ENCODE assay signal across 12 mouse cellular contexts in the genomic region with DNA sequence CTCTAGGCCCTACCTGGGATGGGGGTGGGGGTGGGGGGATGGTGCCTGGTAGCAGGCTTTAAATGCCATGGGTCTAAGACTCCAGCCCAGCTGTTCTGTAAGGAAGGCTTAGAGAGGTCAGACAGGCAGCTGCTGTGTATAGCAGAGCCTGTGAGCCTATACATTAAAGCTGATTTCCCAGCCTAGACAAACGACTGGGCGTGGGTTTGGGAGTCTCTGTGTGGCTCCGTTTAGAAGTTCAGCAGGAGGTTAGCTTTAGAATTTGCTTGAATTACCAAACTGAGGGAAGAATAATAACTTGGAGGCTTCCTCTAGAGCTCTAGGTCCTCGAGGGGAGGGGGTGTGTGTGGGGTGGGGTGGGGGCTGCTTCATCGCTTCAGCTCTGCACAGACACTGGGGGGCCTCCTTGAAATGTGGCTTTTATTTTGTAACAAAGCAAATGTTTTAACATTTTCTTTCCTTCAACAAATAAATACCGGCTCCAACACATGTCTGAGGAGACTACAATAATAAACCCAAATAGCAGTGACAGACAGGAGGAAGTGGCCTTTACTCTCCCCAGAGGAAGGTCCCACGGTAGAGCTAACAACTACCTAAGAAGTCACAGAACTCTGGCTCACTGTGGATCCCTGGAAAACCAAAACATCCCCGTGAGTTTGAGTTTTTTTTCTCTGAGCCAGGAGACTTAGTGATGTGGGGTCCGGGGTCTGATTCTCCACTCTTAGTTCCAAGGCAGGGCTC. TPM values are rescaled to one million over a fixed set of nuclear protein-coding genes. Genes with fewer than 3 reads are reported as not detected.
DNase-seq lines count a peak whose midpoint lies in the region; ATAC-seq and TF ChIP-seq lines count a peak whose summit lies in the region.
"Had no signal": no experiment of that assay in that cellular context is flagged by ENCODE, and none has a peak within 500 bp of the region (broad histone marks: within the 10 kb centered on the region; RNA-seq: fewer than 3 reads in every experiment).

No protein-coding gene starts in this region.

- H3K4me3 ChIP-seq in kidney, embryonic 14.5 days (ENCODE audit: low read length), result no peak overlapping the region
- H3K4me3 ChIP-seq in ES-E14 (ENCODE audit: insufficient read depth in 1 of 2, low read depth in 1 of 2, low read length in 2 of 2, poor library complexity in 1 of 2, severe bottlenecking in 1 of 2), result peak overlapping the region in 1 of 2 experiments; percentile 32; a peak in 1 of 4 replicates
- no peak overlapping the region for H3K4me3 ChIP-seq in limb, embryonic 13.5 days

- no peak overlapping the region for H3K4me2 ChIP-seq in kidney, embryonic 14.5 days (replicated peaks; ENCODE audit: low read depth, low read length)
- H3K4me2 ChIP-seq in limb, embryonic 13.5 days (replicated peaks), result no peak overlapping the region

- no peaks in the 10 kb centered on the region for H3K36me3 ChIP-seq in kidney, embryonic 14.5 days (ENCODE audit: control insufficient read depth, insufficient read depth, low read length)
- no peaks in the 10 kb centered on the region for H3K36me3 ChIP-seq in ES-E14 (ENCODE audit: control insufficient read depth, insufficient read depth, low read length, poor library complexity, severe bottlenecking)
- H3K36me3 ChIP-seq in limb, embryonic 13.5 days, result no peaks in the 10 kb centered on the region

- WGBS in kidney, embryonic 14.5 days, result 22% methylated on average over 9 of the region's 9 CpGs
- 30% methylated on average over 9 of the region's 9 CpGs for WGBS in limb, embryonic 13.5 days

- H3K9ac ChIP-seq in kidney, embryonic 14.5 days (ENCODE audit: low read depth, low read length), result no peak overlapping the region
- H3K9ac ChIP-seq in ES-E14 (ENCODE audit: insufficient read depth, low read depth, low read length, poor library complexity, severe bottlenecking), result peak overlapping the region; percentile 44; the same call in 1 of the 2 replicates
- H3K9ac ChIP-seq in limb, embryonic 13.5 days, result no peak overlapping the region

- in situ Hi-C loops in ES-E14 (cut with MboI; ENCODE audit: low sequenced_read_pairs in 2 of 2, unreplicated experiment in 2 of 2), result no loop called here

- H3K4me1 ChIP-seq in kidney, embryonic 14.5 days (ENCODE audit: control insufficient read depth, insufficient read depth, low read length), result 0 out of 2 replicates have a peak, but pooled peaks cover 7% of the 10 kb centered on the region
- H3K4me1 ChIP-seq in ES-E14 (ENCODE audit: control insufficient read depth in 2 of 2, insufficient read depth in 2 of 2, low read length in 2 of 2, poor library complexity in 1 of 2), result peaks cover 21 to 49% of the 10 kb centered on the region in 2 experiments
- H3K4me1 ChIP-seq in limb, embryonic 13.5 days, result peaks cover 10% of the 10 kb centered on the region

- H3K27ac ChIP-seq in kidney, embryonic 14.5 days (ENCODE audit: low read depth, low read length), result peak overlapping the region; percentile 79
- H3K27ac ChIP-seq in ES-E14 (ENCODE audit: insufficient read depth, low read depth, low read length, poor library complexity, severe bottlenecking), result peak overlapping the region; percentile 96
- H3K27ac ChIP-seq in limb, embryonic 13.5 days, result peak overlapping the region; percentile 48; the same call in 1 of the 2 replicates

- 0 out of 2 replicates have a peak, but pooled peaks cover 4% of the 10 kb centered on the region for H3K9me3 ChIP-seq in kidney, embryonic 14.5 days (ENCODE audit: control insufficient read depth, low read length)
- H3K9me3 ChIP-seq in ES-E14 (ENCODE audit: control insufficient read depth, insufficient read depth, low read depth, low read length), result no peaks in the 10 kb centered on the region
- 0 out of 2 replicates have a peak, but pooled peaks cover 5% of the 10 kb centered on the region for H3K9me3 ChIP-seq in limb, embryonic 13.5 days

- no peaks in the 10 kb centered on the region for H3K27me3 ChIP-seq in kidney, embryonic 14.5 days (ENCODE audit: control insufficient read depth, insufficient read depth, low read length)
- no peaks in the 10 kb centered on the region for H3K27me3 ChIP-seq in limb, embryonic 13.5 days

- DNase-seq in kidney, adult 11 months, result no peak
- no peak for DNase-seq in ES-E14 (ENCODE audit: low read depth, low spot score)
- DNase-seq in embryo, embryonic 10 days (ENCODE audit: low spot score), result peak; percentile 74
- DNase-seq in retina, embryonic 14.5 days (ENCODE audit: low spot score), result no peak
- no peak for DNase-seq in ovary, adult 18-20 months (ENCODE audit: low spot score)
- DNase-seq in adrenal gland, postnatal 4 days (ENCODE audit: low spot score in 2 of 2), result no peak
- DNase-seq: adrenal gland, postnatal 14 days; cerebellum, postnatal 14 days; liver had no signal

- peak; percentile 82 for ATAC-seq in kidney, embryonic 14.5 days (ENCODE audit: low FRiP score, low TSS enrichment)
- ATAC-seq in limb, embryonic 13.5 days (ENCODE audit: low FRiP score, low read depth), result 0 out of 2 replicates have a peak, but pooled peaks have one; percentile 24

TF ChIP-seq in ES-E14, 5 proteins besides CTCF, POLR2A, EP300 and RAD21:
- no peak for TF ChIP-seq HCFC1 (IDR thresholded peaks at IDR 0.05; ENCODE audit: borderline replicate concordance, insufficient read depth, low read length)
- peak; percentile 46; the same call in 1 of the 2 replicates for TF ChIP-seq CHD2 (IDR thresholded peaks at IDR 0.05; ENCODE audit: low read depth, low read length)

RNA-seq across cellular contexts. Expression of gene Col18a1, which starts 31.3 kb away (rescaled TPM):
- 78.6 and 140 TPM in 2 replicates for polyA plus RNA-seq in kidney, embryonic 14.5 days (2014; fragmentation: Nextera tagmentation; extraction: Ambion mirVana)
- 414 and 791 TPM in 2 replicates for total RNA-seq in ES-E14 (2012; rRNA removed)
- 79.0 and 87.8 TPM in 2 replicates for polyA plus RNA-seq in limb, embryonic 13.5 days (2015; fragmentation: Nextera tagmentation; extraction: Ambion mirVana)
- total RNA-seq in adrenal gland, postnatal 4 days (2021), result 10 to 100 TPM; 96.8 to 99.4 TPM
- total RNA-seq: megakaryocyte, adult 5-6 weeks had no signal
